Mouse (Mus musculus): ENCODE measurements around the gene Best2. TPM values are rescaled to one million over a fixed set of nuclear protein-coding genes. Genes with fewer than 3 reads are reported as not detected.
A peak's percentile ranks its signal among the peaks of the same experiment; 100 is the strongest.

The Best2 gene
- polyA plus RNA-seq, 1 experiment from 2014 or later = not detected

- Histone ChIP-seq H3K4me3 (ENCODE audit: low read depth, low read length) (peak overlapping the region; percentile 99), H3K27me3 (ENCODE audit: control insufficient read depth, insufficient read depth, low read length) (no peaks in the 10 kb centered on the region), H3K27ac (replicated peaks; ENCODE audit: low read depth, low read length) (peak overlapping the region; percentile 82; the same call in 1 of the 2 replicates), H3K36me3 (ENCODE audit: control insufficient read depth, insufficient read depth, low read length) (peaks cover 22% of the 10 kb centered on the region), H3K4me2 (ENCODE audit: low read depth, severe bottlenecking) (peak overlapping the region; percentile 58), H3K9me3 (ENCODE audit: control insufficient read depth, low read length) (no peaks in the 10 kb centered on the region), H3K4me1 (ENCODE audit: control insufficient read depth, insufficient read depth, low read length) (peaks cover 11% of the 10 kb centered on the region; the same call in 1 of the 2 replicates), H3K9ac (ENCODE audit: low read length) (peak overlapping the region; percentile 99)
- WGBS = 1% methylated on average over 13 of the region's 13 CpGs
- ATAC-seq (ENCODE audit: insufficient number of reproducible peaks, low FRiP score, low TSS enrichment, low read depth) (no peak), DNase-seq (ENCODE audit: low spot score) (no peak)
Observed at GRCm38 (mm10) chr8:85027516-85027855, 13.2 kb upstream of the Best2 start.

GRCm38 (mm10) chr8:85026670-85027515 lies 12.6 kb upstream of the Best2 start, which contains the start of gene Trir:
TSS of gene Trir (plus strand) at chr8:85026823.
- DNase-seq (ENCODE audit: low spot score) = peak; percentile 96
- Histone ChIP-seq H3K27me3 (ENCODE audit: control insufficient read depth, insufficient read depth, low read length) (no peaks in the 10 kb centered on the region), H3K36me3 (ENCODE audit: control insufficient read depth, insufficient read depth, low read length) (peaks cover 23% of the 10 kb centered on the region), H3K4me3 (ENCODE audit: low read depth, low read length) (peak within 1 kb of the TSS; percentile 99), H3K27ac (replicated peaks; ENCODE audit: low read depth, low read length) (peak within 1 kb of the TSS; percentile 82), H3K4me1 (ENCODE audit: control insufficient read depth, insufficient read depth, low read length) (peaks cover 11% of the 10 kb centered on the region; the same call in 1 of the 2 replicates), H3K9me3 (ENCODE audit: control insufficient read depth, low read length) (no peaks in the 10 kb centered on the region), H3K4me2 (ENCODE audit: low read depth, severe bottlenecking) (peak within 1 kb of the TSS; percentile 81), H3K9ac (ENCODE audit: low read length) (peak within 1 kb of the TSS; percentile 99)
- under 1% methylated on average over 75 of the region's 75 CpGs for WGBS
- peak; percentile 86 for ATAC-seq (ENCODE audit: insufficient number of reproducible peaks, low FRiP score, low TSS enrichment, low read depth)

- H3K9me3 ChIP-seq (ENCODE audit: control insufficient read depth, low read length) = no peaks in the 10 kb centered on the region
- no peaks in the 10 kb centered on the region for H3K27me3 ChIP-seq (ENCODE audit: control insufficient read depth, insufficient read depth, low read length)
- peaks cover 11% of the 10 kb centered on the region; the same call in 1 of the 2 replicates for H3K4me1 ChIP-seq (ENCODE audit: control insufficient read depth, insufficient read depth, low read length)
- DNase-seq (ENCODE audit: low spot score) = peak; percentile 86
- peak within 1 kb of the TSS; percentile 81 for H3K4me2 ChIP-seq (ENCODE audit: low read depth, severe bottlenecking)
- peak; percentile 85 for ATAC-seq (ENCODE audit: insufficient number of reproducible peaks, low FRiP score, low TSS enrichment, low read depth)
- peak within 1 kb of the TSS; percentile 63 for H3K9ac ChIP-seq (ENCODE audit: low read length)
- peak within 1 kb of the TSS; percentile 73 for H3K27ac ChIP-seq (replicated peaks; ENCODE audit: low read depth, low read length)
- peak within 1 kb of the TSS; percentile 70 for H3K4me3 ChIP-seq (ENCODE audit: low read depth, low read length)
- WGBS = 9% methylated on average over 30 of the region's 30 CpGs
- H3K36me3 ChIP-seq (ENCODE audit: control insufficient read depth, insufficient read depth, low read length) = peaks cover 17% of the 10 kb centered on the region
Observed at GRCm38 (mm10) chr8:85025098-85025932, 11.0 kb upstream of the Best2 start, which contains the start of gene Asna1. TSS of gene Asna1 (minus strand) at chr8:85025281.

- peaks cover 12% of the 10 kb centered on the region for H3K36me3 ChIP-seq (ENCODE audit: control insufficient read depth, insufficient read depth, low read length)
- peak overlapping the region; percentile 81; the same call in 1 of the 2 replicates for H3K4me2 ChIP-seq (ENCODE audit: low read depth, severe bottlenecking)
- WGBS = 95% methylated on average over 3 of the region's 3 CpGs
- no peak overlapping the region for H3K27ac ChIP-seq (replicated peaks; ENCODE audit: low read depth, low read length)
- H3K9me3 ChIP-seq (ENCODE audit: control insufficient read depth, low read length) = no peaks in the 10 kb centered on the region
- no peaks in the 10 kb centered on the region for H3K27me3 ChIP-seq (ENCODE audit: control insufficient read depth, insufficient read depth, low read length)
- ATAC-seq (ENCODE audit: insufficient number of reproducible peaks, low FRiP score, low TSS enrichment, low read depth) = no peak
- peak overlapping the region; percentile 70; the same call in 1 of the 2 replicates for H3K4me3 ChIP-seq (ENCODE audit: low read depth, low read length)
- H3K9ac ChIP-seq (ENCODE audit: low read length) = no peak overlapping the region
- no peak for DNase-seq (ENCODE audit: low spot score)
- H3K4me1 ChIP-seq (ENCODE audit: control insufficient read depth, insufficient read depth, low read length) = peaks cover 11% of the 10 kb centered on the region; the same call in 1 of the 2 replicates
Observed at GRCm38 (mm10) chr8:85023846-85024245, 9.5 kb upstream of the Best2 start.

- ATAC-seq (ENCODE audit: insufficient number of reproducible peaks, low FRiP score, low TSS enrichment, low read depth) (no peak), DNase-seq (ENCODE audit: low spot score) (no peak)
- Histone ChIP-seq H3K4me3 (ENCODE audit: low read depth, low read length) (no peak overlapping the region), H3K27me3 (ENCODE audit: control insufficient read depth, insufficient read depth, low read length) (no peaks in the 10 kb centered on the region), H3K4me2 (ENCODE audit: low read depth, severe bottlenecking) (no peak overlapping the region), H3K4me1 (ENCODE audit: control insufficient read depth, insufficient read depth, low read length) (peaks cover 5% of the 10 kb centered on the region; the same call in 1 of the 2 replicates), H3K27ac (replicated peaks; ENCODE audit: low read depth, low read length) (no peak overlapping the region), H3K9ac (ENCODE audit: low read length) (no peak overlapping the region), H3K9me3 (ENCODE audit: control insufficient read depth, low read length) (no peaks in the 10 kb centered on the region), H3K36me3 (ENCODE audit: control insufficient read depth, insufficient read depth, low read length) (peaks cover 20% of the 10 kb centered on the region)
- WGBS = 92% methylated on average over 3 of the region's 3 CpGs
Observed at GRCm38 (mm10) chr8:85021514-85022055, 7.3 kb upstream of the Best2 start.

GRCm38 (mm10) chr8:85017209-85017608 lies 2.9 kb upstream of the Best2 start:
- ATAC-seq (ENCODE audit: insufficient number of reproducible peaks, low FRiP score, low TSS enrichment, low read depth) (no peak), DNase-seq (ENCODE audit: low spot score) (no peak)
- H3K27ac ChIP-seq (replicated peaks; ENCODE audit: low read depth, low read length) = no peak overlapping the region
- H3K9me3 ChIP-seq (ENCODE audit: control insufficient read depth, low read length) = no peaks in the 10 kb centered on the region
- H3K4me3 ChIP-seq (ENCODE audit: low read depth, low read length) = no peak overlapping the region
- H3K4me1 ChIP-seq (ENCODE audit: control insufficient read depth, insufficient read depth, low read length) = 0 out of 2 replicates have a peak, but pooled peaks cover 3% of the 10 kb centered on the region
- peaks cover 17% of the 10 kb centered on the region for H3K27me3 ChIP-seq (ENCODE audit: control insufficient read depth, insufficient read depth, low read length)
- H3K9ac ChIP-seq (ENCODE audit: low read length) = no peak overlapping the region
- WGBS = 51% methylated on average over 5 of the region's 5 CpGs
- peaks cover 15% of the 10 kb centered on the region for H3K36me3 ChIP-seq (ENCODE audit: control insufficient read depth, insufficient read depth, low read length)
- no peak overlapping the region for H3K4me2 ChIP-seq (ENCODE audit: low read depth, severe bottlenecking)

GRCm38 (mm10) chr8:85016724-85017123 lies 2.4 kb upstream of the Best2 start:
- 71% methylated on average over 10 of the region's 10 CpGs for WGBS
- H3K27me3 ChIP-seq (ENCODE audit: control insufficient read depth, insufficient read depth, low read length) = peaks cover 19% of the 10 kb centered on the region
- no peaks in the 10 kb centered on the region for H3K9me3 ChIP-seq (ENCODE audit: control insufficient read depth, low read length)
- no peak overlapping the region for H3K4me2 ChIP-seq (ENCODE audit: low read depth, severe bottlenecking)
- H3K4me3 ChIP-seq (ENCODE audit: low read depth, low read length) = no peak overlapping the region
- no peak for ATAC-seq (ENCODE audit: insufficient number of reproducible peaks, low FRiP score, low TSS enrichment, low read depth)
- DNase-seq (ENCODE audit: low spot score) = no peak
- peaks cover 13% of the 10 kb centered on the region for H3K36me3 ChIP-seq (ENCODE audit: control insufficient read depth, insufficient read depth, low read length)
- H3K9ac ChIP-seq (ENCODE audit: low read length) = no peak overlapping the region
- H3K27ac ChIP-seq (replicated peaks; ENCODE audit: low read depth, low read length) = no peak overlapping the region
- 0 out of 2 replicates have a peak, but pooled peaks cover 3% of the 10 kb centered on the region for H3K4me1 ChIP-seq (ENCODE audit: control insufficient read depth, insufficient read depth, low read length)

Measured in limb, embryonic 11.5 days (tissue).